Mouse (Mus musculus) gastrocnemius, adult 18-20 months (tissue): Measurements from ENCODE around the gene Dennd2c. TPM values are rescaled to one million over a fixed set of nuclear protein-coding genes. Genes with fewer than 3 reads are reported as not detected.

ENCODE experiments used
- DNase-seq: peaks from one replicate; pipeline ENCODE4 v3.0.0; 2021; ENCODE audit warnings: low spot score
- long read RNA-seq, 2 experiments: library from polyadenylated mRNA; stranded (forward); transcript quantifications; one replicate each; pipeline ENCODE4 v2.0.0; 2021
- total RNA-seq, 2 experiments: library from RNA; stranded (reverse); gene quantifications; 2 replicates each; pipeline ENCODE4 v1.2.3; 2021

The Dennd2c gene
- 1 to 10 TPM; 2.8 to 3.5 TPM for total RNA-seq
- long read RNA-seq, experiment 1, partial matches to known transcripts = 1 of 8 reads
- long read RNA-seq, experiment 1, other reads (novel, unspliced or antisense) = 7 of 8 reads
- long read RNA-seq, experiment 2, partial matches to known transcripts = 1 of 3 reads
- long read RNA-seq, experiment 2, other reads (novel, unspliced or antisense) = 2 of 3 reads

DNA sequence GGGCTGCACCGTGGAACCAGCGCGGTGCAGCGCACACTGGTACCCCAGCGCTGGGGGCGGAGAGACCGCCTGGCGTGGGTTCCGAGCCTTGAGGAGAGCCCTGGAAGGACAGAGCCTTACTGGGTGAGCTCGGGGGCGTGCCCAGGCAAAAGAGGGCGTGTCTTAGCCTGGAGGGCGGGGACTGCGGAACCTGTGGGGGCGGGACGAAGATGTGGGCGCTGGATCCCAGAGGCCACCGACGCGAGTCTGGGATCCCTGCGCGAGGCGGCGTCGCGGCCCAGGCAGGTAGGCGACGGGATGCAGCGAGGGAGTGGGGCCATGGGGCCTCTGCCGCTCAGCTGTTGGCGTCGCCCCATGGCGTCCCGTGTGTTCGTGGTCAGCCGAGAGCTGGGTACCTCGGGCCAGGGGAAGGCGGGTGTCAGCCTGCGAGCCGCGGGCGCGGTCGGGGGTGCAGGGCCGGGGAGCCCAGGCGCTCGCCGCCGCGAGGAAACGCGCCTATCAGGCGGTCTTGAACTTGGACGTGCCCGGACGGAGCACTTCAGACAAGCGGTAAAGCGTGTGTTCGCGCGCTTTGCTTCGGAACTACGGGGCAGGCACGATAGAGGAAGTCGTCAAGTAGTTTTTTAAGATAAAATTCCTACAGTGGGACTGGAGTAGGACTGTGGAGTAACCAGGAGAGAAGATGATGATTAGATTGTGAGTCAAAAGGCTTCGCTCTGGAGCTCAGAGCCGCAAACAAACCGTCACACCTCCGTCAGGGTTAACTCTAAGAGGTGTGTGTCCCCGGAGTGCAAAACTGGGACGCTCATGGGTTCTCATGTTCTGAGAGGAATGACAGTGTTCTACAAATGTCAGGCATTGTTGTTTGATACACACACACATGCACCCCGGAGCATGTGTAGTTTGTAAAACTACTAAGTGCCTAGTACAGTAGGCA lies at the start of gene Dennd2c:
Dennd2c (plus strand) TSS at position 151 of the 937 bp plus-strand sequence.
- peak; percentile 97 for DNase-seq

- no peak for DNase-seq
Observed at GRCm38 (mm10) chr3:103056016-103056595, 46.3 kb upstream of the Dennd2c start.

- DNase-seq = no peak
Observed at GRCm38 (mm10) chr3:103057752-103058151, 44.7 kb upstream of the Dennd2c start.

DNA sequence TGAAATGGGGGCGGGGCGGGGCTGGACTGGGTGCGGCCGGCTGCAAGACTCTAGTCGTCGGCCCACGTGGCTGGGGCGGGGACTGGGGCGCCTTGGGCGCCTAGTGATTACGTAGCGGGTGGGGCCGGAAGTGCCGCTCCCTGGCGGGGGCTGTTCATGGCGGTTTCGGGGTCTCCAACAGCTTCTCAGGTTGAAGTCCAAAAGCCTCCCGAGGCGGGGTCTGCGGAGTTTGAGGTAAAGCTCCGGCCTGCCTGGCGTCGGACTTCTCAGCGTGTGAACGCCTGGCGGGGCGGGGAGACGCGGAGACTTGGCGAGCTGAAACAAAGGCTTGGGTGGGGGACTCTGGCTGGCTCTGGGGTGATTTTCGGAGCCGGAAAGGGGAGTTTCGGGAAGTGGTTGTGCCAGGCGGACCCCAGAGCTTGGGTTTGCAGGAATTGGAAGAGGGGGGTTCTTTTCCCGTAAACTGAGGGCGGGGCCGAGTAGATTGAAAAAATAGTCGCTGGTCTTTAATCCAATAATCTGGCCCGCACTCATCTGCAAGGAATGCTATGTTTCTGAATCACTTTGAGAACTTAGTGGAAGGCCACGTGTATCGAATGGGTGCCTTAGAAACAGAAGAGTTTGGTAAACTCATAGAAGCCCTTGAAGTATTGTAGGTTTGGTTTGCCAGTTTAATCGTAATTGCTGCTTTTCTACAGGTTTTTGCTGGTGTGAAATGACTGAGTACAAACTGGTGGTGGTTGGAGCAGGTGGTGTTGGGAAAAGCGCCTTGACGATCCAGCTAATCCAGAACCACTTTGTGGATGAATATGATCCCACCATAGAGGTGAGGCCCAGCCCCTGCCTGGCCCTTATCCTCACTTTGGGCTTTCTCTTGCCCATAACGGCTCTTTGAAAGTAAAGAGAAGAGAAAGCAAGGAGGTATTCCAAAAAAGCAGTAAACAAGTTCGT lies 43.9 kb upstream of the Dennd2c start, which contains the start of gene Nras:
Nras (plus strand) TSS at position 79 of the 951 bp plus-strand sequence.
- peak; percentile 92 for DNase-seq

DNA sequence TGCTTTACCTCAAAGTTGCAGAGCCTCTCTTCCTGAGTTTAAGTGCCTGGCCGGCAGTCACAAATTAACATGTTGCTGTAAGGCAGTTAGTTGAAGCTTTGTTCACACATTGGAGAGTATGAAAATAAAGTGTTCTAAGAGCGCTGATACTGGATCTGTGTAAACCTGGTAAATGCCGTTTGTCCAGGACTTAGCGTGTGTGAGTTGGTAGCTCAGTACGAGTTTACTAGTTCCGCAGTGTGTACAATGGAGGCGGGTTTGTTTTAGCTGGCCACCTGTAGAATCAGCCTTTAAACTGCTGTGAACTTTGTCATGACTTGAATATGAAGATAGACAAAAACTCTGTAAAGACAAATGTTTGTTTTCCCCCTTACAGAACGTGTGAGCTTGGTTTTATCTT lies 35.5 kb upstream of the Dennd2c start:
- DNase-seq = no peak

DNA sequence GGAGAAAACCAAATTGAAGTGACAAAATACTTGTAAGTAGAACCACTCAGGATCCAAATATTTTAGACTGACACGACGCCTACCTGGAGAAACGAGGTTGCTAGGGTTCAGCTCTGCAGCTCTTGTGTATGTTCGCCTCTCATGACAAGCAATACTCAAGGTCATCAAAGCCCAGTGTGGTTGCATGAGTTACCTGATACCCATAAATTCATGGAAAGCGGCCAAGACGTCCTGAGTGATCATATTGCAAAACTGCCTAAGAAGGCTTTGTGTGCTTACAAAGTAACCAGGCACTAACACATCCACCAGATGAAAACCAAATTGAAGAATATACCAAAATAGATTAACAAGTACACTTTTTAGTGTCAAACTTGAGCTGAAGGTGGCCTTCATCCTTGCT lies 33.4 kb upstream of the Dennd2c start:
- peak; percentile 70 for DNase-seq

DNA sequence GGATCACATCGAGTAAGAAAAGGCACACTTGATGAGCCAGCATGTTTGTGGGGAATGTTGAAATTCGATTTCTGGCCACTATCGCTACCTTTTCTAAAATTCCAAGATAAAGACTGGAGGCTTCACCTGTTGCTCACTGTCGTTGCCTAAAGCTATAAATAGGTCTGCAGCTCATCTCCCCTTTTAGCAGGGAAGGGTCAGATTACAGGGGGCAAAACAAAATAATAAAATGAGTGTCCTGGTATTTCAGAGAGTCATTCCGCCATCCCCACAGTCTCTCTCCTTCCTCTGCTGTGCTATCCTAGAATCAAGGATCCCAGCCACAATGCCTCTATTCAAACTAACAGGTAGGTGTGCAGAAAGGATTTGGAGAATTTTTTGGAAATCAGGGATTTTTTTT lies 28.6 kb upstream of the Dennd2c start, which contains the start of gene Ampd1:
Ampd1 (plus strand) TSS at position 244 of the 400 bp plus-strand sequence.
- DNase-seq = peak; percentile 58

DNA sequence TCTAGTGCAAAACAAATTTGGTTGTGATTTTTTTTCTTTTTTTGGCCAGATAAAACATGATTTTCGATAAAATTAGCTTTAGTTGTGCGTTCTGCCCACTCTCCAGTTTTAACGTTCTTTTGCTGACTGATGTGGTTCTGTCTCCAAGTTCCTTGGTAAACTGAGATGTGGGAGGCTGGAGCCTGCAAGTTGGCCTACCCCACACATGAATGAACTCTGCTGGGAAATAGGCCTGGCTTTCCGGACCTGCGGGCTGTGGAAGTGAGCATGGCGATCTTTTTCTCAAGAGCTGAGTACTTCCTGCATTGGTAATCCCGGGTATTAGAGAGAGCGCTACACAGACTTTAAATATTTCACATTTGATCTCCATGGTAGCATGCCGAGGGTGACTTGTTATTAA lies 26.5 kb upstream of the Dennd2c start:
- DNase-seq = peak; percentile 42

DNA sequence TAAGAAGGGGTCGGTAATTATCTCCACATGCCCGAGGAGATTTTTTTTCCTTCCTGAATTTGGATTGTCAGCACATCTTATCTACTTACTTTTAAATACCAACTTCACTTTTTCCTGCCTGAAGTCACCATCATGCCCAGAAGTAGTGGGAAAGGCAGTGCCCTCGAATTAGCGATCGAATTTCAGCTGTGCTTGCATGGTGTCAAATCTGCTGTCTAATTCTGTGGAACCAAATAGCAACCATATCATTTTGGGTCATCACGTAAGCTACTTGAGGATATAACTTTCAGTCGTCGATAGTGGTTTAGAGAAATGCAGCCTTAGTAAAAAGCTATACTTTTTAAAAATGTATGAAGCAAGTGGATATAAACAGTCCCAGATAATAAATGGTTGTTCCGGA lies 25.9 kb upstream of the Dennd2c start:
- no peak for DNase-seq

DNA sequence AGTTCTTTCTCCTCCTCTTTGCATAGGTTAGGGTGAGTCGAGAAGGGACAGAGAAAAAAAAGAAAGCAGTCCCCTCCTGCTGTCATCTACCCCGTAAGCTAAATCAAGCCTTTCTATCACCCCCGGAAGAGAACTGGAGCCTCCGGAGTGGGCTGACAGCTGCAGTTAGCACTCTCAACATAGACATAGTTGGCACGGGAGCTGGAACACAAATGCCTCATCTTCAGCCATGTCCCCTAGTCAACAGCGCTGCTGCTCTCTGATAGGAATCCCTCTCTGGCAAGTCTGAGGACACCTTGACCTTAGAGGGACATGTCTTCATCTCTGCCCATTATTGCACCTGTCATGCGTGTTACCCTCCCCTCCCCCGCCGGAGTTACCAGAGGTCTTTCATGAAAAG lies 23.1 kb upstream of the Dennd2c start:
- DNase-seq = peak; percentile 79

GRCm38 (mm10) chr3:103081051-103081450 lies 21.4 kb upstream of the Dennd2c start:
- no peak for DNase-seq

- peak; percentile 58 for DNase-seq
Observed at GRCm38 (mm10) chr3:103081861-103082453, 20.4 kb upstream of the Dennd2c start.

DNA sequence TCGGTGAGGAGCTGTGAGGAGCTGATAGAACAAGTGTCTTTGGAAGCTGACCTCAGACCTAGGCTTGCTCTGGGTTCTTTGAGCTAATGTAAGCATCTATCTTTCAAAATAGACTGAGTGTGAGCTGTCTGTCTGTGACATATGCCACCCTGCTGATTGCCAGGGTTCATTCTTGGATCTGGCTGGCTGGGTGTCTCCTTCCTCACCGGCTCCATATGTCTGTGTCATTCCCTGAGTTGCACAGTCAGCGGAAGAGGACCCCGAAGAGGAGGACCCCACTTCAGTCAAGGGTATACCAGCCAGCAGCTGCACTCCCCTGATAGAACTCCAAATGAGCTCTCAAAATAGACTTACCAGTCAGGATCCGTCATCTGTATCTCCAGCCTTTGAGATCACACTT lies 19.6 kb upstream of the Dennd2c start:
- peak; percentile 65 for DNase-seq

- DNase-seq = no peak
Observed at GRCm38 (mm10) chr3:103085986-103086385, 16.4 kb upstream of the Dennd2c start.

DNA sequence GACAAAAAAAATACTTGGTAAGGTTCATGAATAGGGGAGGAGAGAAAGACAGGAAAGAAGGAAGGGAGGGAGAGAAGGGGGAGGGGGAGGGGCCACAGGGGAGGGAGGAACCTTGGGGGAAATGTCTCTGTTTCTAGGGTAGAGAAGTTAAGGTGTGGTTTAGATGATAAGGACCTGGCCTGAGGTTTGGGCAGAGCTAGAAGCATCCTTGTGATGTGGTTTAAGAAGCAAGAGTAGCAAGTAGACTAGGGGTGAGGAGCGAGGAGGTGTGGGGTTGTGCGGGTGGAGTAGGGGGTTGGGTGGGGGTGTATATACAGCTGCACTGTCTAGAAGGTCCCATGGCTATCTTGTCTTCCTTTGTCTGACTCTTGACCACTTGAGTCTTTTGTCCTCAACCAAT lies 10.7 kb upstream of the Dennd2c start:
- DNase-seq = no peak

DNA sequence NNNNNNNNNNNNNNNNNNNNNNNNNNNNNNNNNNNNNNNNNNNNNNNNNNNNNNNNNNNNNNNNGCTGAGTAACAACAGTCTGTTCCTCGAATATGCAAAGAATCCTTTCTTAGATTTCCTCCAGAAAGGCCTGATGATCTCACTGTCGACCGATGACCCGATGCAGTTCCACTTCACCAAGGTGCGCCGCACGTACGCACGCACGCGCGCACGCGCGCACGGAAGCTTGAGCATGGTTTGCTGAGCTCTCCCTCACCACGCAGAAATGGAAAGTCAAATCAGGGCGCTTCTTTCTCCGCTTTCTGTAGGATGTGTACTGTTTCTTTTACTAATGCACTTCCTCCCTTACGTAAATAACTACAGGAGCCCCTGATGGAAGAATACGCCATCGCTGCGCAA lies 3.7 kb upstream of the Dennd2c start:
- DNase-seq = no peak

GRCm38 (mm10) chr3:103099667-103100066 lies 2.7 kb upstream of the Dennd2c start:
- no peak for DNase-seq

GRCm38 (mm10) chr3:103100735-103101134 lies 1.7 kb upstream of the Dennd2c start:
- no peak for DNase-seq

- DNase-seq = no peak
Observed at GRCm38 (mm10) chr3:103101194-103101593, 1.2 kb upstream of the Dennd2c start.

GRCm38 (mm10) chr3:103101909-103102308 lies 495 bp upstream of the Dennd2c start:
- DNase-seq = peak; percentile 46
